Comparison of ENCODE assay signal across 8 mouse cellular contexts in the genomic region with DNA sequence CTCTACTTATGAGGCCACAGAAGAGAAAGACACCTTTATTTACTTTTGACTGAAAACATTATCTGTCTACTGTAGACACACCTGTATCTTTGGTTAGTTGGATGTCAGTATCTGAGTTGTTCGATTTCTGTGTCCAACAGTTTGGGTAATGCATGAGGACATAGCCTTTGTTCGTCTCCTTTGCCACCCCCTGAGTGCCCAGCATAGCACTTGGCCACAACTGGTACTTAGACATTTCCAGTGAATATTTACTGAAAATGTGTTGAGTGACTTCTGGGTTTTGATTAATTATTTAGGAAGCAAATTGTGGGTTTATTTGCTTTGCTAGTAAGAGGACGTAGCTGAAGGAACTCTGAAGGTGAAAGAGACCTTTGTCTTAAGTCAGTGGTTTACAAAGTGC.
DNase-seq lines count a peak whose midpoint lies in the region; ATAC-seq and TF ChIP-seq lines count a peak whose summit lies in the region.

No protein-coding gene starts in this region.

- no peak for TF ChIP-seq CTCF in spleen, adult 2 months (IDR thresholded peaks at IDR 0.05; ENCODE audit: extremely low read depth, insufficient read depth, insufficient read length, insufficient replicate concordance)
- no peak for TF ChIP-seq CTCF in liver, embryonic 14.5 days (IDR thresholded peaks at IDR 0.05; ENCODE audit: low read depth)

- peaks cover 33% of the 10 kb centered on the region for H3K4me1 ChIP-seq in spleen, adult 2 months (ENCODE audit: control insufficient read depth, insufficient read depth, insufficient read length)
- peaks cover 47 to 56% of the 10 kb centered on the region in 2 experiments for H3K4me1 ChIP-seq in liver, embryonic 14.5 days (replicated peaks; ENCODE audit: control insufficient read depth in 2 of 2, insufficient read depth in 2 of 2, low read length in 1 of 2)

- H3K4me2 ChIP-seq in liver, embryonic 14.5 days (ENCODE audit: low read depth), result peak overlapping the region; percentile 70

- H3K4me3 ChIP-seq in spleen, adult 2 months (ENCODE audit: extremely low read depth, insufficient read depth, insufficient read length), result 0 out of 2 replicates have a peak overlapping the region, but pooled peaks have one; percentile 74
- peak overlapping the region; percentile 54 to 58 for H3K4me3 ChIP-seq in liver, embryonic 14.5 days (ENCODE audit: insufficient read depth in 1 of 2, low read depth in 2 of 2, low read length in 2 of 2)

- peak overlapping the region; percentile 41 for H3K9ac ChIP-seq in liver, embryonic 14.5 days (replicated peaks)

- no peaks in the 10 kb centered on the region for H3K9me3 ChIP-seq in liver, embryonic 14.5 days (ENCODE audit: control insufficient read depth, low read length)

- WGBS in spleen, adult 2 months, result 83% methylated on average over 3 of the region's 3 CpGs
- WGBS in liver, embryonic 14.5 days (ENCODE audit: insufficient replicate concordance), result 59% methylated on average over 3 of the region's 3 CpGs

- intact Hi-C loops in left cerebral cortex, postnatal 10 days (cut with DNase I), result loop anchor here (5.0 to 10.0 kb wide), 2 partner anchors 108 to 474 kb away; a partner anchor contains a TSS

- TF ChIP-seq EP300 in liver, embryonic 14.5 days (IDR thresholded peaks at IDR 0.05; ENCODE audit: low read depth), result no peak

- ATAC-seq in CD4-positive, CD25-positive, alpha-beta regulatory T cell, adult 4 months, result no peak
- no peak for ATAC-seq in liver, embryonic 14.5 days (ENCODE audit: insufficient read depth)
- no peak for ATAC-seq in megakaryocyte progenitor cell, adult 5-6 weeks (replicated peaks; ENCODE audit: poor library complexity)

- H3K36me3 ChIP-seq in spleen, adult 2 months (ENCODE audit: control insufficient read depth, insufficient read depth, low read length), result no peaks in the 10 kb centered on the region
- H3K36me3 ChIP-seq in liver, embryonic 14.5 days (replicated peaks; ENCODE audit: control insufficient read depth, insufficient read depth, low read depth), result no peaks in the 10 kb centered on the region

- peak; percentile 14 for DNase-seq in CD4-positive, CD25-positive, alpha-beta regulatory T cell, adult 2 months (ENCODE audit: low read depth, low spot score)
- no peak for DNase-seq in spleen, adult 2 months (ENCODE audit: low read depth in 1 of 2, low spot score in 2 of 2)
- no peak for DNase-seq in spleen, postnatal 10 days (ENCODE audit: low spot score in 2 of 2)
- DNase-seq in liver, embryonic 14.5 days (ENCODE audit: low read depth in 3 of 3, low spot score in 3 of 3), result no peak
- no peak for DNase-seq in left cerebral cortex, postnatal 10 days (ENCODE audit: extremely low spot score in 1 of 2, low spot score in 2 of 2)
- DNase-seq in adipocyte (ENCODE audit: low spot score), result no peak

- peaks cover 2% of the 10 kb centered on the region; the same call in 1 of the 2 replicates for H3K27me3 ChIP-seq in spleen, adult 2 months (ENCODE audit: control insufficient read depth, insufficient read depth, low read length)
- H3K27me3 ChIP-seq in liver, embryonic 14.5 days (ENCODE audit: control insufficient read depth, insufficient read depth, low read length), result no peaks in the 10 kb centered on the region

- H3K27ac ChIP-seq in spleen, adult 2 months (ENCODE audit: insufficient read depth, low read length), result no peak overlapping the region
- peak overlapping the region; percentile 79 for H3K27ac ChIP-seq in liver, embryonic 14.5 days

- TF ChIP-seq POLR2A in spleen, adult 2 months (IDR thresholded peaks at IDR 0.05; ENCODE audit: low read depth, low read length), result no peak
